Mouse (Mus musculus) liver, embryonic 16.5 days (tissue): ENCODE data around the gene Ldhd. TPM values are rescaled to one million over a fixed set of nuclear protein-coding genes. Genes with fewer than 3 reads are reported as not detected.

Experiments
- ATAC-seq: fragments of 200-750 bp; cut with Nextera tagmentation; 2 replicates; pipeline ENCODE4 v1.8.0; 2017; ENCODE audit warnings: low read depth, mild to moderate bottlenecking, moderate number of reproducible peaks, moderate library complexity
- H3K27ac ChIP-seq: fragments of 300-500 bp; sonication (generic); 2 replicates; pipeline ENCODE4 v1.5.1; 2014; ENCODE audit warnings: mild to moderate bottlenecking, low read length
- H3K27me3 ChIP-seq: fragments of 300-500 bp; sonication (generic); 2 replicates; pipeline ENCODE4 v1.6.1; 2014; ENCODE audit warnings: low read depth, low read length, mixed read lengths; ENCODE audit not compliant: control insufficient read depth, insufficient read depth
- H3K36me3 ChIP-seq: fragments of 300-500 bp; sonication (generic); 2 replicates; pipeline ENCODE4 v1.6.1; 2014; ENCODE audit warnings: mild to moderate bottlenecking; ENCODE audit not compliant: control insufficient read depth, insufficient read depth
- H3K4me1 ChIP-seq: fragments of 300-500 bp; sonication (generic); 2 replicates; pipeline ENCODE4 v1.6.1; 2014; ENCODE audit warnings: low read depth, low read length, mixed read lengths; ENCODE audit not compliant: control insufficient read depth
- H3K4me2 ChIP-seq: fragments of 300-500 bp; sonication (generic); 2 replicates; pipeline ENCODE4 v1.6.1; 2014; ENCODE audit warnings: low read depth, low read length, mixed read lengths
- H3K4me3 ChIP-seq: fragments of 300-500 bp; sonication (generic); 2 replicates; pipeline ENCODE4 v1.5.1; 2014; ENCODE audit warnings: low read depth, mild to moderate bottlenecking, low read length
- H3K9ac ChIP-seq: fragments of 300-500 bp; sonication (generic); 2 replicates; pipeline ENCODE4 v1.6.1; 2014; ENCODE audit warnings: low read depth, low read length
- H3K9me3 ChIP-seq: fragments of 300-500 bp; sonication (generic); replicated peaks from 2 replicates; pipeline ENCODE4 v1.6.1; 2016; ENCODE audit warnings: low read length; ENCODE audit not compliant: control insufficient read depth
- WGBS: fragments of 180-500 bp; shearing (Covaris S2); extraction: QIAGEN DNeasy Blood & Tissue Kit; methylation state at CpG from one replicate; pipeline ENCODE4 v1.1.7; 2014; ENCODE audit not compliant: insufficient replicate concordance; 5-methylcytosine and 5-hydroxymethylcytosine counted together
- polyA plus RNA-seq: library from polyadenylated mRNA; unstranded; fragments of >200 nt; fragmentation: Nextera tagmentation; extraction: Ambion mirVana; gene quantifications from 2 replicates; pipeline ENCODE4 v1.2.1, GENCODE M21; 2015

Ldhd gene
- polyA plus RNA-seq, 1 experiment from 2014 or later: 0.34 TPM

DNA sequence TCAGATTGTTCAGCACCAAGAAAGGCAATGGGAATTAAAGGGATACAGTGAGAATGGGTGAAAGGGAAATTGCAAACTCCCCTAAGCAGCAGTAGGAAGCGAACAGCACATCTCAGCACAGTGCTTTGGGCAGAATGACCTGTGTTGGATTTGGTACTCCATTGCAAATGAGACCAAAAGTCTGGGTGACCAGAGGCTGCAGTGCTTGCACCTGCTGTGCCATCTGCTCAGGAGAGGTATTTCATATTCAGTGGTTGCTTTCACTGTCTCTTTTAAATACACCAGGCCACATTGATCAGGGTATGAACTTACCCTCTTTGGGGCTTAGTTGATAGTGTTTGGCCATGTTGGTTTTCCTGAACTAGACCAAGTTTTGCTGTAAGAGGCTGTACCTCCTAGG, 50.9 kb downstream of the Ldhd start:
- no peak overlapping the region for H3K9ac ChIP-seq
- no peak overlapping the region for H3K4me2 ChIP-seq
- peaks cover 2% of the 10 kb centered on the region; the same call in 1 of the 2 replicates for H3K4me1 ChIP-seq
- H3K27ac ChIP-seq: no peak overlapping the region
- no peaks in the 10 kb centered on the region for H3K27me3 ChIP-seq
- no peaks in the 10 kb centered on the region for H3K36me3 ChIP-seq
- no peaks in the 10 kb centered on the region for H3K9me3 ChIP-seq
- WGBS: 74% methylated on average over 1 of the region's 1 CpGs
- H3K4me3 ChIP-seq: no peak overlapping the region
- ATAC-seq: no peak

DNA sequence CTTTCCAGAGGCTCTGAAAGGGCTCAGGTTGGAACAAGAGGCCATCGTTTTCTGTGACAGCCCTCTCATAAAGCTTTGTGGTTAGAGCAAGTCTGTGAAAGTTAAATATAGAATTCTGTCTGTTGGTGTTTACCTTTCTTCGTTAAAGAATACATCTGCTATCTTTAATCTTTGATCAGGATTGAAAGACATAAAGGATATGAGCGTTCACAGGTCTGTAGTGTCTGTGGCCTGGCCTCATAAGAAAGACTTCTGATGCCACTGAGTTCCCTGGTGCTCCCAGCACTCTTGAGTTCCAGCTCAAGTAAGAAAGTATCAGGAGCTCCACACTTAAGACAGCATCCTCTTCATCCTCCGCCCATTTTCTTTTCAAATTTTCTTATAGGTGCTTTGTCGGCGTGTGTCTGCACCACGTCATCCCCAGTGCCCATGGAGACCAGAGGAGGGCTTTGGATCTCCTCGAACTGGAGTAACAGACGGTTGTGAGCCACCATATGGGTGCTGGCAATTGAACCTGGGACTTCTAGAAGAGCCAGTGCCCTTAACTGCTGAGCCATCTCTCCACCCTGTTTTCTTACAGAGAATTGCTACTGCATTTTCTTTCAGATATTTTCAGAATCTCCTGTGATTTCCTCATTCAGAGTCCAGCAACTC, 52.2 kb downstream of the Ldhd start:
- no peaks in the 10 kb centered on the region for H3K9me3 ChIP-seq
- no peak overlapping the region for H3K4me2 ChIP-seq
- no peaks in the 10 kb centered on the region for H3K27me3 ChIP-seq
- peaks cover 11% of the 10 kb centered on the region; the same call in 1 of the 2 replicates for H3K4me1 ChIP-seq
- 63% methylated on average over 9 of the region's 9 CpGs for WGBS
- no peaks in the 10 kb centered on the region for H3K36me3 ChIP-seq
- no peak for ATAC-seq
- H3K27ac ChIP-seq: no peak overlapping the region
- no peak overlapping the region for H3K4me3 ChIP-seq
- H3K9ac ChIP-seq: no peak overlapping the region

DNA sequence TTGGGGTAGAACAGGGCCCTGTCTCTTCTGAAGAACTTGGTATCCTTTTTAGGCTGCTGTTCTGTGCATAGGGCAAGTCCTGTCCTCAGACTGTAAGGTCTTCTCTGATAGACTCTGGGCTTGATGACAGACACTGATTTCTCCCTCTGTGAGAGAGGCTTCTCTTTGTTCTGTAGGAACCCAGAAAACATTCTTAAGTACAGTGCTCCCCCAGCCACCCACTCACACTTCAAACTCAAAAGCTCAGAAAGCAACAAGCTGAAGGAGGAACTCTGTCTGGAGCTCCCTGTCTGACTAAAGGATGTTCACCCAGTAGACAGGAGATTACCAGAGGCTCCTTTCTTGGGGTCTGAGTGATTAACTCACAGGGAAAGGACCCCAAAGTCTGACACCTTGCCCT, 53.7 kb downstream of the Ldhd start:
- no peak overlapping the region for H3K27ac ChIP-seq
- H3K4me3 ChIP-seq: no peak overlapping the region
- no peaks in the 10 kb centered on the region for H3K27me3 ChIP-seq
- no peaks in the 10 kb centered on the region for H3K36me3 ChIP-seq
- H3K9me3 ChIP-seq: no peaks in the 10 kb centered on the region
- H3K4me1 ChIP-seq: peaks cover 22% of the 10 kb centered on the region
- ATAC-seq: no peak
- H3K4me2 ChIP-seq: no peak overlapping the region
- no peak overlapping the region for H3K9ac ChIP-seq

DNA sequence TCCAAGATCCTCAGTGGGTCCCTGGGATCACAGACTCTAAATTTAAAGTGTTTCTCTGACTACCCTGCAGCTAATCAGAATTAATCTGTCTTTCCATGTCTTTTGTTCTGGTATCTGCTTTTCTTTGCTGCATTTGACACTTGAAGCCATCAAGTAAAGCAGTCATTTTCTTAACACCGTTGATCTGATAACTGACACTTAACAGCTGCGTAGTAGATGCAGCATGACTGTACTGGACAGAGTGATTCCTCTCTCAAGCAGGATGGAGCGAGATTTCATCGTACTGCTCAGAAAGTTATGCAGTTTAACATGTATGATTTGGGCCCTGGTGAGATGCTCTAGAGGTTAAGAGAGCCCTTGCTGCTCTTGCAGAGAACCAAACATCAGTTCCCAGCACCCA, 54.7 kb downstream of the Ldhd start:
- no peak overlapping the region for H3K4me2 ChIP-seq
- no peak overlapping the region for H3K27ac ChIP-seq
- H3K4me1 ChIP-seq: peaks cover 22% of the 10 kb centered on the region
- no peak overlapping the region for H3K9ac ChIP-seq
- no peaks in the 10 kb centered on the region for H3K36me3 ChIP-seq
- no peak for ATAC-seq
- no peaks in the 10 kb centered on the region for H3K9me3 ChIP-seq
- 76% methylated on average over 4 of the region's 4 CpGs for WGBS
- H3K4me3 ChIP-seq: no peak overlapping the region
- no peaks in the 10 kb centered on the region for H3K27me3 ChIP-seq

DNA sequence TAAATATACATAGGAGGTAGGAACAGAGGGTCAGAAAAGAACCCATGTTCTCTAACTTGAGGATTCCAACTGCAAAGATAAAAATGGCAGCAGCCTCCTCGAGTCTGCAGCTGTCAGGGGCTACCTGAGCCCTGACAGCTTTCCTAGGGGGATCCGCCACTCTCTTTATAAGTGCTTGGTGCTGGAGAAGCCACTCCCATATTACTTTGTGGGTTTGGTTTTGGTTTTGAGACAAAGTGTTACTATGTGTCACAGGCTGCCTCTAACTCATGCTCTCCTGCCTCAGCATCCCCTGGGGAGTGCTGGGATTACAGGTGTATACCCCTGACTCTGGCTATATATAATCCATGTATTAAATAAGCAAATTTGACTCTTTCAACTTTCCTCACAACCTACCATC, 56.2 kb downstream of the Ldhd start:
- Histone ChIP-seq H3K4me3 (peak overlapping the region; percentile 54), H3K36me3 (no peaks in the 10 kb centered on the region), H3K9ac (peak overlapping the region; percentile 53), H3K27me3 (no peaks in the 10 kb centered on the region), H3K4me2 (peak overlapping the region; percentile 79), H3K9me3 (no peaks in the 10 kb centered on the region), H3K27ac (peak overlapping the region; percentile 89), H3K4me1 (peaks cover 26% of the 10 kb centered on the region)
- 23% methylated on average over 2 of the region's 2 CpGs for WGBS
- ATAC-seq: peak; percentile 39

Other genes starting within 250 kb of the Ldhd start
- 0.13 TPM in 1 of 2 replicates, not detected in the other for gene Fa2h, start 236.6 kb downstream of the Ldhd start, polyA plus RNA-seq
- gene Wdr59, start 108.3 kb downstream of the Ldhd start, polyA plus RNA-seq: 1.7 and 2.0 TPM in 2 replicates
- 3.6 and 4.8 TPM in 2 replicates for gene Znrf1, start 94.3 kb downstream of the Ldhd start, polyA plus RNA-seq
- gene Zfp1, start 13.0 kb upstream of the Ldhd start, polyA plus RNA-seq: 4.0 and 5.0 TPM in 2 replicates
- 7.7 and 58.8 TPM in 2 replicates for gene Ctrb1, start 60.6 kb upstream of the Ldhd start, polyA plus RNA-seq
- gene Bcar1, start 113.4 kb upstream of the Ldhd start, polyA plus RNA-seq: 9.5 and 13.1 TPM in 2 replicates
- gene Cfdp1, start 223.9 kb upstream of the Ldhd start, polyA plus RNA-seq: 63.2 and 67.8 TPM in 2 replicates
- gene Tmem170, start 246.4 kb upstream of the Ldhd start, polyA plus RNA-seq: 4.2 and 4.4 TPM in 2 replicates